Mouse (Mus musculus) myocyte (in vitro differentiated cells): ENCODE results near the gene Pacsin1.

Experiments used
- CEBPB ChIP-seq: IDR thresholded peaks from 2 replicates; pipeline ENCODE4 v1.6.1; 2011; ENCODE audit warnings: mild to moderate bottlenecking, moderate library complexity; ENCODE audit not compliant: poor library complexity, insufficient read depth, severe bottlenecking
- E2F4 ChIP-seq: IDR thresholded peaks from one replicate; pipeline ENCODE4 v1.6.1; 2011; ENCODE audit warnings: mild to moderate bottlenecking, control low read depth, moderate library complexity; ENCODE audit not compliant: insufficient read depth
- MAX ChIP-seq: IDR thresholded peaks from one replicate; pipeline ENCODE4 v1.6.1; 2011; ENCODE audit warnings: low read depth, mild to moderate bottlenecking, control low read depth
- MYOD1 ChIP-seq, 3 experiments: IDR thresholded peaks; one replicate each; pipeline ENCODE4 v1.6.1; 2011; ENCODE audit warnings: control low read depth in 2 of 3, low read depth in 2 of 3, mild to moderate bottlenecking in 2 of 3, moderate library complexity in 1 of 3; ENCODE audit not compliant: insufficient read length in 2 of 3, control insufficient read depth in 1 of 3
- MYOG ChIP-seq, 3 experiments: IDR thresholded peaks; one replicate each; pipeline ENCODE4 v1.6.1; 2011; ENCODE audit warnings: control low read depth in 2 of 3, low read depth in 2 of 3, mild to moderate bottlenecking in 2 of 3; ENCODE audit not compliant: insufficient read length in 2 of 3, control insufficient read depth in 1 of 3, insufficient read depth in 1 of 3
- POLR2A ChIP-seq: IDR thresholded peaks from one replicate; pipeline ENCODE4 v1.6.1; 2011; ENCODE audit warnings: low read depth, mild to moderate bottlenecking, control low read depth, moderate library complexity; ENCODE audit not compliant: insufficient read length
- POLR2AphosphoS2 ChIP-seq: IDR thresholded peaks from one replicate; pipeline ENCODE4 v1.6.1; 2011; ENCODE audit warnings: low read depth, control low read depth; ENCODE audit not compliant: insufficient read length
- SRF ChIP-seq: IDR thresholded peaks from one replicate; pipeline ENCODE4 v1.6.1; 2011; ENCODE audit warnings: low read depth; ENCODE audit not compliant: control insufficient read depth, insufficient read length
- TCF12 ChIP-seq: IDR thresholded peaks from one replicate; pipeline ENCODE4 v1.6.1; 2011; ENCODE audit warnings: mild to moderate bottlenecking, control low read depth; ENCODE audit not compliant: poor library complexity, insufficient read depth, severe bottlenecking
- TCF3 ChIP-seq: IDR thresholded peaks from one replicate; pipeline ENCODE4 v1.6.1; 2011; ENCODE audit warnings: low read depth, control low read depth; ENCODE audit not compliant: insufficient read length
- USF1 ChIP-seq: IDR thresholded peaks from one replicate; pipeline ENCODE4 v1.6.1; 2011; ENCODE audit warnings: low read depth, mild to moderate bottlenecking, control low read depth, moderate library complexity

DNA sequence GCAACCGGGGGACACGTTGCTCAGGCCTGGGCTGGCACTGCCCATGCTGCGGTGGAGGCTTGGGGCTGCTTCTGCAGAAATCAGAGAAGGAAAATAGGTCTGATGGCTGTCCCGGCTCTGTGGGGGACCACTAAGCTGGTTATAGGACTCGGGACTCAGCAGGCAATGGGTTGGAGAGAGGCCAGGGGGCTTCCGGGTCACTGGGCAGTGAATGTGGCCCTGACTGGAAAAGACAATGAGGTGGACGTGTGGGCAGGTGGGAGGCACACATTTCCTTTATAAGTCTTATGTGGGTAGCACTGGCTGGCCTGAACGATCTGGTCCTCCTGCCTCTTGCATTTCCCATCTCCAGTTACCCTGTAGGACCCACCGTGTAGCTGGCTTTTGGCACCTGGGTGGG lies 65.0 kb downstream of the Pacsin1 start:
- no peak for TF ChIP-seq POLR2A
- no peak for TF ChIP-seq E2F4
- no peak for TF ChIP-seq TCF12
- no peak for TF ChIP-seq USF1
- TF ChIP-seq TCF3 = no peak
- no peak for TF ChIP-seq CEBPB
- TF ChIP-seq MAX = no peak
- TF ChIP-seq MYOD1 (IDR thresholded peaks at IDR 0.05; ENCODE audit: control insufficient read depth in 1 of 3, insufficient read length in 2 of 3, low read depth in 2 of 3) = no peak
- TF ChIP-seq MYOG (IDR thresholded peaks at IDR 0.05; ENCODE audit: control insufficient read depth in 1 of 3, insufficient read depth in 1 of 3, insufficient read length in 2 of 3, low read depth in 2 of 3) = no peak
- TF ChIP-seq POLR2AphosphoS2 = no peak
- no peak for TF ChIP-seq SRF
